Mouse (Mus musculus): ENCODE data around the gene Camsap1. TPM values are rescaled to one million over a fixed set of nuclear protein-coding genes. Genes with fewer than 3 reads are reported as not detected.

Gene Camsap1
- polyA plus RNA-seq, 1 experiment from 2014 or later = 20.5 TPM

- DNase-seq (ENCODE audit: low spot score) (no peak), ATAC-seq (replicated peaks; ENCODE audit: insufficient number of reproducible peaks, low FRiP score, low TSS enrichment, low read depth) (no peak)
- Histone ChIP-seq H3K9ac (replicated peaks; ENCODE audit: low read length) (no peak overlapping the region), H3K27ac (replicated peaks; ENCODE audit: low read depth, low read length) (no peak overlapping the region), H3K36me3 (replicated peaks; ENCODE audit: control insufficient read depth, insufficient read depth, low read depth, low read length) (no peaks in the 10 kb centered on the region), H3K4me2 (ENCODE audit: low read depth, low read length) (no peak overlapping the region), H3K9me3 (replicated peaks; ENCODE audit: control insufficient read depth, low read length) (no peaks in the 10 kb centered on the region), H3K4me3 (ENCODE audit: low read depth, low read length) (no peak overlapping the region), H3K4me1 (ENCODE audit: control insufficient read depth, insufficient read depth, low read length) (no peaks in the 10 kb centered on the region), H3K27me3 (ENCODE audit: control insufficient read depth, insufficient read depth, low read length) (no peaks in the 10 kb centered on the region)
- WGBS = 84% methylated on average over 12 of the region's 12 CpGs
Observed at GRCm38 (mm10) chr2:25909872-25910271, 73.2 kb downstream of the Camsap1 start.

- H3K27me3 ChIP-seq (ENCODE audit: control insufficient read depth, insufficient read depth, low read length) = no peaks in the 10 kb centered on the region
- DNase-seq (ENCODE audit: low spot score) (no peak), ATAC-seq (replicated peaks; ENCODE audit: insufficient number of reproducible peaks, low FRiP score, low TSS enrichment, low read depth) (no peak)
- no peak overlapping the region for H3K9ac ChIP-seq (replicated peaks; ENCODE audit: low read length)
- WGBS = 82% methylated on average over 9 of the region's 9 CpGs
- H3K9me3 ChIP-seq (replicated peaks; ENCODE audit: control insufficient read depth, low read length) = no peaks in the 10 kb centered on the region
- no peaks in the 10 kb centered on the region for H3K4me1 ChIP-seq (ENCODE audit: control insufficient read depth, insufficient read depth, low read length)
- no peak overlapping the region for H3K4me3 ChIP-seq (ENCODE audit: low read depth, low read length)
- no peak overlapping the region for H3K4me2 ChIP-seq (ENCODE audit: low read depth, low read length)
- H3K27ac ChIP-seq (replicated peaks; ENCODE audit: low read depth, low read length) = no peak overlapping the region
- no peaks in the 10 kb centered on the region for H3K36me3 ChIP-seq (replicated peaks; ENCODE audit: control insufficient read depth, insufficient read depth, low read depth, low read length)
Observed at GRCm38 (mm10) chr2:25898970-25899369, 84.1 kb downstream of the Camsap1 start.

- Histone ChIP-seq H3K36me3 (replicated peaks; ENCODE audit: control insufficient read depth, insufficient read depth, low read depth, low read length) (no peaks in the 10 kb centered on the region), H3K27ac (replicated peaks; ENCODE audit: low read depth, low read length) (no peak overlapping the region), H3K4me2 (ENCODE audit: low read depth, low read length) (no peak overlapping the region), H3K4me1 (ENCODE audit: control insufficient read depth, insufficient read depth, low read length) (no peaks in the 10 kb centered on the region), H3K9me3 (replicated peaks; ENCODE audit: control insufficient read depth, low read length) (no peaks in the 10 kb centered on the region), H3K27me3 (ENCODE audit: control insufficient read depth, insufficient read depth, low read length) (no peaks in the 10 kb centered on the region), H3K4me3 (ENCODE audit: low read depth, low read length) (no peak overlapping the region), H3K9ac (replicated peaks; ENCODE audit: low read length) (no peak overlapping the region)
- 83% methylated on average over 7 of the region's 7 CpGs for WGBS
- no peak for DNase-seq (ENCODE audit: low spot score)
- no peak for ATAC-seq (replicated peaks; ENCODE audit: insufficient number of reproducible peaks, low FRiP score, low TSS enrichment, low read depth)
Observed at GRCm38 (mm10) chr2:25892440-25892839, 90.6 kb downstream of the Camsap1 start.

GRCm38 (mm10) chr2:25888144-25888543, 94.9 kb downstream of the Camsap1 start:
- Histone ChIP-seq H3K27me3 (ENCODE audit: control insufficient read depth, insufficient read depth, low read length) (no peaks in the 10 kb centered on the region), H3K27ac (replicated peaks; ENCODE audit: low read depth, low read length) (no peak overlapping the region), H3K9me3 (replicated peaks; ENCODE audit: control insufficient read depth, low read length) (no peaks in the 10 kb centered on the region), H3K4me3 (ENCODE audit: low read depth, low read length) (no peak overlapping the region), H3K4me1 (ENCODE audit: control insufficient read depth, insufficient read depth, low read length) (no peaks in the 10 kb centered on the region), H3K9ac (replicated peaks; ENCODE audit: low read length) (no peak overlapping the region), H3K4me2 (ENCODE audit: low read depth, low read length) (no peak overlapping the region), H3K36me3 (replicated peaks; ENCODE audit: control insufficient read depth, insufficient read depth, low read depth, low read length) (no peaks in the 10 kb centered on the region)
- WGBS = 56% methylated on average over 5 of the region's 5 CpGs
- DNase-seq (ENCODE audit: low spot score) = no peak
- ATAC-seq (replicated peaks; ENCODE audit: insufficient number of reproducible peaks, low FRiP score, low TSS enrichment, low read depth) = no peak

- no peak overlapping the region for H3K4me2 ChIP-seq (ENCODE audit: low read depth, low read length)
- no peaks in the 10 kb centered on the region for H3K36me3 ChIP-seq (replicated peaks; ENCODE audit: control insufficient read depth, insufficient read depth, low read depth, low read length)
- H3K27ac ChIP-seq (replicated peaks; ENCODE audit: low read depth, low read length) = no peak overlapping the region
- no peaks in the 10 kb centered on the region for H3K4me1 ChIP-seq (ENCODE audit: control insufficient read depth, insufficient read depth, low read length)
- DNase-seq (ENCODE audit: low spot score) (no peak), ATAC-seq (replicated peaks; ENCODE audit: insufficient number of reproducible peaks, low FRiP score, low TSS enrichment, low read depth) (no peak)
- H3K9me3 ChIP-seq (replicated peaks; ENCODE audit: control insufficient read depth, low read length) = no peaks in the 10 kb centered on the region
- no peaks in the 10 kb centered on the region for H3K27me3 ChIP-seq (ENCODE audit: control insufficient read depth, insufficient read depth, low read length)
- no peak overlapping the region for H3K4me3 ChIP-seq (ENCODE audit: low read depth, low read length)
- WGBS = 66% methylated on average over 8 of the region's 8 CpGs
- H3K9ac ChIP-seq (replicated peaks; ENCODE audit: low read length) = no peak overlapping the region
Observed at GRCm38 (mm10) chr2:25887226-25887625, 95.9 kb downstream of the Camsap1 start.

- Histone ChIP-seq H3K27me3 (ENCODE audit: control insufficient read depth, insufficient read depth, low read length) (no peaks in the 10 kb centered on the region), H3K36me3 (replicated peaks; ENCODE audit: control insufficient read depth, insufficient read depth, low read depth, low read length) (no peaks in the 10 kb centered on the region), H3K4me2 (ENCODE audit: low read depth, low read length) (no peak overlapping the region), H3K4me3 (ENCODE audit: low read depth, low read length) (no peak overlapping the region), H3K9ac (replicated peaks; ENCODE audit: low read length) (no peak overlapping the region), H3K27ac (replicated peaks; ENCODE audit: low read depth, low read length) (no peak overlapping the region), H3K4me1 (ENCODE audit: control insufficient read depth, insufficient read depth, low read length) (no peaks in the 10 kb centered on the region), H3K9me3 (replicated peaks; ENCODE audit: control insufficient read depth, low read length) (no peaks in the 10 kb centered on the region)
- 83% methylated on average over 3 of the region's 3 CpGs for WGBS
- ATAC-seq (replicated peaks; ENCODE audit: insufficient number of reproducible peaks, low FRiP score, low TSS enrichment, low read depth) (no peak), DNase-seq (ENCODE audit: low spot score) (no peak)
Observed at GRCm38 (mm10) chr2:25884756-25885155, 98.3 kb downstream of the Camsap1 start.

- H3K4me2 ChIP-seq (ENCODE audit: low read depth, low read length) = no peak overlapping the region
- no peaks in the 10 kb centered on the region for H3K36me3 ChIP-seq (replicated peaks; ENCODE audit: control insufficient read depth, insufficient read depth, low read depth, low read length)
- DNase-seq (ENCODE audit: low spot score) (no peak), ATAC-seq (replicated peaks; ENCODE audit: insufficient number of reproducible peaks, low FRiP score, low TSS enrichment, low read depth) (no peak)
- H3K27ac ChIP-seq (replicated peaks; ENCODE audit: low read depth, low read length) = no peak overlapping the region
- H3K4me1 ChIP-seq (ENCODE audit: control insufficient read depth, insufficient read depth, low read length) = no peaks in the 10 kb centered on the region
- no peaks in the 10 kb centered on the region for H3K9me3 ChIP-seq (replicated peaks; ENCODE audit: control insufficient read depth, low read length)
- H3K9ac ChIP-seq (replicated peaks; ENCODE audit: low read length) = no peak overlapping the region
- H3K27me3 ChIP-seq (ENCODE audit: control insufficient read depth, insufficient read depth, low read length) = peaks cover 16% of the 10 kb centered on the region
- WGBS = 24% methylated on average over 1 of the region's 1 CpGs
- H3K4me3 ChIP-seq (ENCODE audit: low read depth, low read length) = no peak overlapping the region
Observed at GRCm38 (mm10) chr2:25882276-25882675, 100.8 kb downstream of the Camsap1 start.

GRCm38 (mm10) chr2:25879061-25879460, 104.0 kb downstream of the Camsap1 start:
- Histone ChIP-seq H3K9ac (replicated peaks; ENCODE audit: low read length) (no peak overlapping the region), H3K27ac (replicated peaks; ENCODE audit: low read depth, low read length) (no peak overlapping the region), H3K4me3 (ENCODE audit: low read depth, low read length) (no peak overlapping the region), H3K36me3 (replicated peaks; ENCODE audit: control insufficient read depth, insufficient read depth, low read depth, low read length) (no peaks in the 10 kb centered on the region), H3K4me1 (ENCODE audit: control insufficient read depth, insufficient read depth, low read length) (no peaks in the 10 kb centered on the region), H3K4me2 (ENCODE audit: low read depth, low read length) (no peak overlapping the region), H3K9me3 (replicated peaks; ENCODE audit: control insufficient read depth, low read length) (no peaks in the 10 kb centered on the region), H3K27me3 (ENCODE audit: control insufficient read depth, insufficient read depth, low read length) (peaks cover 18% of the 10 kb centered on the region)
- DNase-seq (ENCODE audit: low spot score) = no peak
- no peak for ATAC-seq (replicated peaks; ENCODE audit: insufficient number of reproducible peaks, low FRiP score, low TSS enrichment, low read depth)
- 68% methylated on average over 4 of the region's 4 CpGs for WGBS

Data from embryonic facial prominence, embryonic 11.5 days (tissue).